Comparison of ENCODE assay signal across 27 mouse cellular contexts in genomic region chr19:23107335-23107734, GRCm38 (mm10). TPM values are rescaled to one million over a fixed set of nuclear protein-coding genes. Genes with fewer than 3 reads are reported as not detected.
A peak's percentile ranks its signal among the peaks of the same experiment; 100 is the strongest.
DNase-seq lines count a peak whose midpoint lies in the region; ATAC-seq and TF ChIP-seq lines count a peak whose summit lies in the region.
"Had no signal": no experiment of that assay in that cellular context is flagged by ENCODE, and none has a peak within 500 bp of the region (broad histone marks: within the 10 kb centered on the region; RNA-seq: fewer than 3 reads in every experiment).

No protein-coding gene starts in this region.

- no peak overlapping the region for H3K9ac ChIP-seq in forebrain, embryonic 15.5 days (replicated peaks)
- no peak overlapping the region for H3K9ac ChIP-seq in forebrain, embryonic 16.5 days (replicated peaks; ENCODE audit: low read depth, low read length)
- no peak overlapping the region for H3K9ac ChIP-seq in hindbrain, postnatal 0 days (replicated peaks; ENCODE audit: low read length)
- H3K9ac ChIP-seq: heart, embryonic 13.5 days; hindbrain, embryonic 13.5 days; intestine, embryonic 15.5 days; liver, embryonic 13.5 days; midbrain, embryonic 15.5 days; neural tube, embryonic 13.5 days; stomach, embryonic 15.5 days had no signal

- no peak overlapping the region for H3K4me2 ChIP-seq in forebrain, embryonic 15.5 days (replicated peaks)
- H3K4me2 ChIP-seq in forebrain, embryonic 16.5 days (ENCODE audit: low read length), result no peak overlapping the region
- H3K4me2 ChIP-seq in hindbrain, postnatal 0 days (ENCODE audit: low read depth, low read length), result no peak overlapping the region
- H3K4me2 ChIP-seq: heart, embryonic 13.5 days; hindbrain, embryonic 13.5 days; intestine, embryonic 15.5 days; liver, embryonic 13.5 days; midbrain, embryonic 15.5 days; neural tube, embryonic 13.5 days; stomach, embryonic 15.5 days had no signal

- H3K27ac ChIP-seq in forebrain, embryonic 15.5 days (replicated peaks), result no peak overlapping the region
- H3K27ac ChIP-seq in forebrain, embryonic 16.5 days (ENCODE audit: low read length), result no peak overlapping the region
- H3K27ac ChIP-seq in hindbrain, postnatal 0 days, result no peak overlapping the region; the same call in 1 of the 2 replicates
- H3K27ac ChIP-seq in hindbrain, embryonic 10.5 days, result no peak overlapping the region
- H3K27ac ChIP-seq: forebrain, embryonic 10.5 days; heart, adult 2 months; heart, embryonic 13.5 days; hindbrain, embryonic 13.5 days; intestine, embryonic 15.5 days; liver, embryonic 13.5 days; midbrain, embryonic 15.5 days; neural tube, embryonic 13.5 days; stomach, embryonic 15.5 days had no signal

- no peaks in the 10 kb centered on the region for H3K36me3 ChIP-seq in forebrain, embryonic 15.5 days
- H3K36me3 ChIP-seq in forebrain, embryonic 16.5 days (ENCODE audit: control insufficient read depth, insufficient read depth), result no peaks in the 10 kb centered on the region
- no peaks in the 10 kb centered on the region for H3K36me3 ChIP-seq in hindbrain, postnatal 0 days (ENCODE audit: insufficient read depth, low read length)
- no peaks in the 10 kb centered on the region for H3K36me3 ChIP-seq in hindbrain, embryonic 10.5 days
- H3K36me3 ChIP-seq: forebrain, embryonic 10.5 days; heart, embryonic 13.5 days; hindbrain, embryonic 13.5 days; intestine, embryonic 15.5 days; liver, embryonic 13.5 days; midbrain, embryonic 15.5 days; neural tube, embryonic 13.5 days; stomach, embryonic 15.5 days had no signal

- no peaks in the 10 kb centered on the region for H3K27me3 ChIP-seq in forebrain, embryonic 15.5 days
- no peaks in the 10 kb centered on the region for H3K27me3 ChIP-seq in forebrain, embryonic 16.5 days (replicated peaks; ENCODE audit: control insufficient read depth, insufficient read depth, low read length)
- no peaks in the 10 kb centered on the region for H3K27me3 ChIP-seq in hindbrain, postnatal 0 days (ENCODE audit: insufficient read depth, low read length)
- H3K27me3 ChIP-seq in hindbrain, embryonic 10.5 days (ENCODE audit: insufficient read depth, poor library complexity, severe bottlenecking), result no peaks in the 10 kb centered on the region
- H3K27me3 ChIP-seq: heart, embryonic 13.5 days; hindbrain, embryonic 13.5 days; intestine, embryonic 15.5 days; liver, embryonic 13.5 days; midbrain, embryonic 15.5 days; neural tube, embryonic 13.5 days; stomach, embryonic 15.5 days had no signal

- no peaks in the 10 kb centered on the region for H3K9me3 ChIP-seq in forebrain, embryonic 15.5 days
- H3K9me3 ChIP-seq in forebrain, embryonic 16.5 days (ENCODE audit: control insufficient read depth, low read length), result no peaks in the 10 kb centered on the region
- H3K9me3 ChIP-seq in hindbrain, postnatal 0 days (ENCODE audit: low read length), result no peaks in the 10 kb centered on the region
- no peaks in the 10 kb centered on the region for H3K9me3 ChIP-seq in hindbrain, embryonic 10.5 days
- H3K9me3 ChIP-seq: forebrain, embryonic 10.5 days; heart, embryonic 13.5 days; hindbrain, embryonic 13.5 days; intestine, embryonic 15.5 days; liver, embryonic 13.5 days; midbrain, embryonic 15.5 days; neural tube, embryonic 13.5 days; stomach, embryonic 15.5 days had no signal

- DNase-seq in hindbrain, postnatal 0 days (ENCODE audit: low spot score), result peak; percentile 15
- DNase-seq in hindbrain, embryonic 10.5 days (ENCODE audit: low spot score), result no peak
- peak; percentile 19 to 38 for DNase-seq in left cerebral cortex, postnatal 25 days (ENCODE audit: low spot score in 2 of 2)
- DNase-seq in left cerebral cortex, adult 9 months (ENCODE audit: low spot score in 2 of 2), result no peak
- peak; percentile 15 for DNase-seq in right cerebral cortex, postnatal 14 days
- DNase-seq in right cerebral cortex, postnatal 4 days, result no peak
- DNase-seq: adrenal gland, postnatal 14 days; cerebellum, adult 9-11 months; gastrocnemius, postnatal 25 days; heart, adult 2 months; kidney, adult 8-10 months; kidney, postnatal 10 days; liver, embryonic 13.5 days; lung, adult 2 months; lung, postnatal 14 days; thymus, adult 2 months; thymus, postnatal 4 days had no signal

- no peak overlapping the region for H3K4me3 ChIP-seq in forebrain, embryonic 15.5 days
- H3K4me3 ChIP-seq in forebrain, embryonic 16.5 days (replicated peaks; ENCODE audit: low read length), result no peak overlapping the region
- no peak overlapping the region for H3K4me3 ChIP-seq in hindbrain, postnatal 0 days (ENCODE audit: low read length)
- H3K4me3 ChIP-seq in hindbrain, embryonic 10.5 days, result no peak overlapping the region
- H3K4me3 ChIP-seq: forebrain, embryonic 10.5 days; heart, adult 2 months; heart, embryonic 13.5 days; hindbrain, embryonic 13.5 days; intestine, embryonic 15.5 days; liver, embryonic 13.5 days; midbrain, embryonic 15.5 days; myocyte; neural tube, embryonic 13.5 days; stomach, embryonic 15.5 days had no signal

- intact Hi-C loops in left cerebral cortex, postnatal 25 days (cut with DNase I), result no loop called here

- ATAC-seq in forebrain, embryonic 15.5 days (replicated peaks), result 0 out of 2 replicates have a peak, but pooled peaks have one; percentile 29
- no peak for ATAC-seq in forebrain, embryonic 16.5 days
- ATAC-seq in hindbrain, postnatal 0 days, result no peak
- ATAC-seq: intestine, embryonic 15.5 days; midbrain, embryonic 15.5 days had no signal

- TF ChIP-seq CTCF in hindbrain, postnatal 0 days (IDR thresholded peaks at IDR 0.05; ENCODE audit: low read depth), result no peak

- no peaks in the 10 kb centered on the region for H3K4me1 ChIP-seq in forebrain, embryonic 15.5 days
- no peaks in the 10 kb centered on the region for H3K4me1 ChIP-seq in forebrain, embryonic 16.5 days (replicated peaks; ENCODE audit: control insufficient read depth, insufficient read depth, low read length)
- H3K4me1 ChIP-seq in hindbrain, postnatal 0 days (ENCODE audit: insufficient read depth, low read length), result no peaks in the 10 kb centered on the region
- no peaks in the 10 kb centered on the region for H3K4me1 ChIP-seq in hindbrain, embryonic 10.5 days (replicated peaks)
- H3K4me1 ChIP-seq: forebrain, embryonic 10.5 days; heart, embryonic 13.5 days; hindbrain, embryonic 13.5 days; intestine, embryonic 15.5 days; liver, embryonic 13.5 days; midbrain, embryonic 15.5 days; neural tube, embryonic 13.5 days; stomach, embryonic 15.5 days had no signal

- 76% methylated on average over 2 of the region's 2 CpGs for WGBS in forebrain, embryonic 15.5 days
- 55% methylated on average over 2 of the region's 2 CpGs for WGBS in forebrain, embryonic 16.5 days
- WGBS in hindbrain, postnatal 0 days, result 48% methylated on average over 2 of the region's 2 CpGs
- 81% methylated on average over 2 of the region's 2 CpGs for WGBS in hindbrain, embryonic 10.5 days

RNA-seq across cellular contexts. Expression of gene Klf9, which starts 33.7 kb away (rescaled TPM):
- 2.4 and 2.5 TPM in 2 replicates for polyA plus RNA-seq in forebrain, embryonic 15.5 days (2015; fragmentation: Nextera tagmentation; extraction: Ambion mirVana)
- 2.2 and 2.6 TPM in 2 replicates for polyA plus RNA-seq in forebrain, embryonic 16.5 days (2015; fragmentation: Nextera tagmentation; extraction: Ambion mirVana)
- 19.1 and 20.1 TPM in 2 replicates for total RNA-seq in hindbrain, postnatal 0 days (2014; rRNA removed)
- 9.5 and 10.5 TPM in 2 replicates for polyA plus RNA-seq in hindbrain, postnatal 0 days (2015; fragmentation: Nextera tagmentation; extraction: Ambion mirVana)
- 1.1 and 1.2 TPM in 2 replicates for polyA plus RNA-seq in hindbrain, embryonic 10.5 days (2016; fragmentation: Nextera tagmentation; extraction: Ambion mirVana)
- total RNA-seq in left cerebral cortex, postnatal 25 days (2021), result 100 to 1,000 TPM; 199 to 208 TPM

Comparison
In these comparisons a context has a peak if more than half of its experiments do, and no peak if none do; other contexts are left out.
1. DNase-seq: peak in hindbrain, postnatal 0 days (single experiment), left cerebral cortex, postnatal 25 days (2 of 2) and right cerebral cortex, postnatal 14 days (single experiment); none in hindbrain, embryonic 10.5 days (single experiment), left cerebral cortex, adult 9 months (0 of 2) and right cerebral cortex, postnatal 4 days (single experiment).